Mouse (Mus musculus) forebrain, embryonic 13.5 days (tissue): Measurements from ENCODE around the gene Cdk17. TPM values are rescaled to one million over a fixed set of nuclear protein-coding genes. Genes with fewer than 3 reads are reported as not detected.

Experiments used
- ATAC-seq: fragments of 200-750 bp; cut with Nextera tagmentation; 2 replicates; pipeline ENCODE4 v1.8.0; 2017
- H3K27ac ChIP-seq: fragments of 300-500 bp; sonication (generic); 2 replicates; pipeline ENCODE4 v1.5.1; 2015; ENCODE audit warnings: inconsistent platforms, mild to moderate bottlenecking, moderate library complexity
- H3K27me3 ChIP-seq: fragments of 300-500 bp; sonication (generic); 2 replicates; pipeline ENCODE4 v1.6.1; 2015; ENCODE audit warnings: mild to moderate bottlenecking, inconsistent platforms
- H3K36me3 ChIP-seq: fragments of 300-500 bp; sonication (generic); 2 replicates; pipeline ENCODE4 v1.6.1; 2015; ENCODE audit warnings: mild to moderate bottlenecking, inconsistent platforms; ENCODE audit not compliant: poor library complexity, severe bottlenecking
- H3K4me1 ChIP-seq: fragments of 300-500 bp; sonication (generic); 2 replicates; pipeline ENCODE4 v1.6.1; 2015; ENCODE audit warnings: inconsistent platforms
- H3K4me2 ChIP-seq: fragments of 300-500 bp; sonication (generic); 2 replicates; pipeline ENCODE4 v1.6.1; 2015; ENCODE audit warnings: inconsistent platforms, mild to moderate bottlenecking, moderate library complexity
- H3K4me3 ChIP-seq: fragments of 300-500 bp; sonication (generic); 2 replicates; pipeline ENCODE4 v1.5.1; 2015; ENCODE audit warnings: mild to moderate bottlenecking, inconsistent platforms
- H3K9ac ChIP-seq: fragments of 300-500 bp; sonication (generic); 2 replicates; pipeline ENCODE4 v1.6.1; 2015; ENCODE audit warnings: mild to moderate bottlenecking, inconsistent platforms
- H3K9me3 ChIP-seq: fragments of 300-500 bp; sonication (generic); replicated peaks from 2 replicates; pipeline ENCODE4 v1.6.1; 2016; ENCODE audit warnings: inconsistent platforms
- WGBS: fragments of 180-500 bp; shearing (Covaris S2); methylation state at CpG from one replicate; pipeline ENCODE4 v1.1.7; 2015; 5-methylcytosine and 5-hydroxymethylcytosine counted together
- microRNA counts: library from miRNA; unstranded; fragments of <30 nt; microRNA quantifications from one replicate; lab custom pipeline; 2016
- microRNA-seq: library from miRNA; unstranded; fragments of <30 nt; microRNA quantifications from one replicate; pipeline ENCODE4, GENCODE M21; 2016
- polyA plus RNA-seq: library from polyadenylated mRNA; unstranded; fragments of >200 nt; fragmentation: Nextera tagmentation; extraction: Ambion mirVana; gene quantifications from 2 replicates; pipeline ENCODE4 v1.2.1, GENCODE M21; 2015

Gene Cdk17
- polyA plus RNA-seq, 1 experiment from 2014 or later: 39.3 TPM

GRCm38 (mm10) chr10:93305946-93306345 is 145.3 kb downstream of the Cdk17 start:
- 76% methylated on average over 6 of the region's 6 CpGs for WGBS
- no peak overlapping the region for H3K4me3 ChIP-seq

DNA sequence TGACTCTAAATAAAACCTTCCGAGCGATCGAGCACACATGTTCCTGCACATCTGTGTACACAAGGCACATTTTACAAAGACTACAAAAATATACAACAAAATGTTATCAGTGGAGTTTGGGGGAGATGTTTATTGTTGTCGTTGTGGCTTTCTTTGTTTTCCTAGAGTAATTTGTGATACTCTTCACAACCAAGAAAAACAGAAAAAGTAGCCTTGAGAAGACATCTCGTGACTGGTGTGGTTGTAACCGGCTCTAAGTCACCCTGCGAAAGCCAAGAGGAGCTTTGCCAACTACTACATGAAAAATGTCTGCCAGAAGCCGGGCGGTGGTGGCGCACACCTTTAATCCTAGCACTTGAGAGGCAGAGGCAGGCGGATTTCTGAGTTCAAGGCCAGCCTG is 145.7 kb downstream of the Cdk17 start:
- ATAC-seq: no peak
- Histone ChIP-seq H3K9ac (no peak overlapping the region), H3K27ac (no peak overlapping the region), H3K27me3 (0 out of 2 replicates have a peak, but pooled peaks cover 7% of the 10 kb centered on the region), H3K36me3 (no peaks in the 10 kb centered on the region), H3K4me3 (no peak overlapping the region), H3K4me2 (no peak overlapping the region), H3K4me1 (peaks cover 15% of the 10 kb centered on the region), H3K9me3 (no peaks in the 10 kb centered on the region)
- WGBS: 91% methylated on average over 11 of the region's 11 CpGs

More at GRCm38 (mm10) chr10:93305946-93306345, 145.3 kb downstream of the Cdk17 start:
- Histone ChIP-seq H3K9ac (no peak overlapping the region), H3K36me3 (no peaks in the 10 kb centered on the region), H3K9me3 (no peaks in the 10 kb centered on the region), H3K4me2 (no peak overlapping the region), H3K27ac (no peak overlapping the region), H3K27me3 (0 out of 2 replicates have a peak, but pooled peaks cover 3% of the 10 kb centered on the region), H3K4me1 (peaks cover 15% of the 10 kb centered on the region)
- no peak for ATAC-seq

GRCm38 (mm10) chr10:93309131-93309933 is 148.7 kb downstream of the Cdk17 start:
- Histone ChIP-seq H3K27me3 (peaks cover 15% of the 10 kb centered on the region), H3K27ac (peak overlapping the region; percentile 31; the same call in 1 of the 2 replicates), H3K9me3 (no peaks in the 10 kb centered on the region), H3K4me1 (peaks cover 19% of the 10 kb centered on the region), H3K36me3 (no peaks in the 10 kb centered on the region), H3K4me2 (peak overlapping the region; percentile 99), H3K4me3 (peak overlapping the region; percentile 56), H3K9ac (peak overlapping the region; percentile 77)
- WGBS: under 1% methylated on average over 18 of the region's 23 CpGs
- peak; percentile 50 for ATAC-seq

- under 1% methylated on average over 43 of the region's 43 CpGs for WGBS
- Histone ChIP-seq H3K36me3 (no peaks in the 10 kb centered on the region), H3K4me1 (peaks cover 19% of the 10 kb centered on the region), H3K27ac (peak overlapping the region; percentile 31; the same call in 1 of the 2 replicates), H3K9me3 (no peaks in the 10 kb centered on the region), H3K4me2 (peak overlapping the region; percentile 99), H3K27me3 (peaks cover 15% of the 10 kb centered on the region), H3K4me3 (peak overlapping the region; percentile 56), H3K9ac (peak overlapping the region; percentile 77)
- ATAC-seq: peak; percentile 60
These were observed 149.4 kb downstream of the Cdk17 start for GRCm38 (mm10) chr10:93309934-93310621.

- peak; percentile 65 for ATAC-seq
- Histone ChIP-seq H3K4me2 (peak within 1 kb of the TSS; percentile 99), H3K27me3 (peaks cover 15% of the 10 kb centered on the region), H3K9me3 (no peaks in the 10 kb centered on the region), H3K4me1 (peaks cover 19% of the 10 kb centered on the region), H3K9ac (peak within 1 kb of the TSS; percentile 77), H3K4me3 (peak within 1 kb of the TSS; percentile 56), H3K36me3 (no peaks in the 10 kb centered on the region), H3K27ac (peak within 1 kb of the TSS; percentile 31)
- under 1% methylated on average over 44 of the region's 53 CpGs for WGBS
These were observed 150.2 kb downstream of the Cdk17 start, which contains the start of gene Elk3 for GRCm38 (mm10) chr10:93310721-93311411. Elk3 (minus strand) TSS chr10:93311135.

DNA sequence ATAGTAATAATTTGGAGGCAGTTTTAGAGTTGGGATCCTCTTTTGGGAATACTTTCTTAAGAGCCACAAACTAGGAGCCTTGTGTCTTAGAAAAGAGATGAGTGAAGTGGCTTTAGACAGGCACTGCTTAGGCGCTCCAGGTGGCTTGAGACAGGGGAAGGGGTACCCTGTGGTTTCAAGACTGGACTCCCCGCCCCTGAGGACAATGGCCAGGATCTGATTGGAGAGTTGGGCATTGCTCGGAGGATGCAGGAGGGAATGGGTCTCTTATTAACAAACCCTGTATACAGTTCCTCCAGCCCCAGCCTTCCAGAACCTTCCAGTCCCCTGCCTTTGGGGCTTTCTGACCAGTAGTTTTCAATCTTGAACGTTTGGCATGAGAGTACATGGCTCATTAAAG is 150.9 kb downstream of the Cdk17 start:
- H3K36me3 ChIP-seq: no peaks in the 10 kb centered on the region
- peaks cover 15% of the 10 kb centered on the region for H3K27me3 ChIP-seq
- H3K9ac ChIP-seq: no peak overlapping the region
- no peak for ATAC-seq
- 9% methylated on average over 4 of the region's 4 CpGs for WGBS
- H3K4me3 ChIP-seq: peak overlapping the region; percentile 56
- no peak overlapping the region for H3K27ac ChIP-seq
- no peaks in the 10 kb centered on the region for H3K9me3 ChIP-seq
- H3K4me1 ChIP-seq: peaks cover 19% of the 10 kb centered on the region
- H3K4me2 ChIP-seq: peak overlapping the region; percentile 99

MicroRNA genes within 50 kb of the gene (microRNA counts, 519-probe panel; counts per million panel counts)
- 177 counts per million, percentile 53 among the panel's probes with 10 or more counts for microRNA mmu-miR-1931 (lab: Ali Mortazavi, UCI)

Small RNA genes lying within 50 kb of the gene (microRNA-seq; reads per million reads assigned to microRNA genes)
- 0.80 reads per million for gene Mir1931

Other genes starting within 250 kb of the Cdk17 start
- 1.6 and 2.3 TPM in 2 replicates for gene Cfap54, start 79.3 kb upstream of the Cdk17 start, polyA plus RNA-seq
- gene Elk3, start 150.3 kb downstream of the Cdk17 start, polyA plus RNA-seq: 7.2 and 8.2 TPM in 2 replicates